Mouse (Mus musculus) kidney, adult 2 months (tissue): ENCODE measurements at regions not wholly inside any gene's neighbourhood (a gene's known extent, or its start where the extent isn't known, plus 50 kb on each side); places are given as distances from the start of the nearest gene placed in this dataset.

Experiments used
- DNase-seq: peaks from one replicate; pipeline ENCODE4 v3.0.0; 2021
- H3K27ac ChIP-seq: fragments of 200-500 bp; 2 replicates; pipeline ENCODE4 v1.5.1; 2012; ENCODE audit warnings: low read depth, low read length, control low read depth, inconsistent platforms; ENCODE audit not compliant: insufficient read depth
- H3K27me3 ChIP-seq: fragments of 200-500 bp; replicated peaks from 2 replicates; pipeline ENCODE4 v1.6.1; 2012; ENCODE audit warnings: mild to moderate bottlenecking, moderate library complexity, low read length, inconsistent platforms; ENCODE audit not compliant: control insufficient read depth, insufficient read depth
- H3K36me3 ChIP-seq: fragments of 200-500 bp; 2 replicates; pipeline ENCODE4 v1.6.1; 2012; ENCODE audit warnings: mild to moderate bottlenecking, moderate library complexity, low read length, inconsistent platforms; ENCODE audit not compliant: control insufficient read depth, insufficient read depth
- H3K4me1 ChIP-seq: fragments of 200-500 bp; 2 replicates; pipeline ENCODE4 v1.6.1; 2011; ENCODE audit warnings: low read length; ENCODE audit not compliant: control insufficient read depth, insufficient read depth
- H3K4me3 ChIP-seq: fragments of 200-500 bp; 2 replicates; pipeline ENCODE4 v1.5.1; 2011; ENCODE audit warnings: mild to moderate bottlenecking, low read depth, low read length, control low read depth; ENCODE audit not compliant: insufficient read depth
- CTCF ChIP-seq: fragments of 200-500 bp; conservative IDR thresholded peaks from 2 replicates; pipeline ENCODE4 v1.5.1; 2011; ENCODE audit warnings: low read depth, mild to moderate bottlenecking, control low read depth, low read length, moderate library complexity, mixed read lengths; ENCODE audit not compliant: insufficient read depth, insufficient read length
- POLR2A ChIP-seq: fragments of 200-500 bp; IDR thresholded peaks from one replicate; pipeline ENCODE4 v1.6.1; 2011; ENCODE audit warnings: low read depth, low read length, control low read depth
- WGBS: fragments of 180-500 bp; shearing (Covaris S2); methylation state at CpG from one replicate; pipeline ENCODE4 v1.1.7; 2018; 5-methylcytosine and 5-hydroxymethylcytosine counted together

DNA sequence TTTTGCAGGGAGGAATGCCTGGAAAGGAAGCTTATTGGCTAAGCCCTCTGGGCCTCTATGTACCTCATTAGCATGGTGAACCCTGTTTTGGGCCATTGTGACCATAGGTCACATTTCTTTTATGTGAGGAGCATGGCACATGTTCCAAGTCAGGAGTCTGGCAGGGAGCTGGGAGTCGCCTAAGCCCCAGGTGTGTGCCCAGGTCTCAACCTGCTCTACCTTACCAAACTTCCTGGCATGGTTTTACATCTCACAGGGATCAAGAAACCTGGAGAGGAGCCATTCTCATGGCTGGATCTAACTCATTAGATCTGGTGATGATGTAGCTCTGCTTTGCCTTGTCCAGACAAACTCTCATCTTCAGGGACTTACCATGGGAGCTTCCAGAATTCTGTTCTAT, 161.0 kb upstream of the Eif4g2 start:
- Histone ChIP-seq H3K27ac (no peak overlapping the region), H3K4me1 (no peaks in the 10 kb centered on the region; the same call in 1 of the 2 replicates), H3K36me3 (no peaks in the 10 kb centered on the region), H3K27me3 (no peaks in the 10 kb centered on the region; the same call in 1 of the 2 replicates), H3K4me3 (no peak overlapping the region)
- WGBS, result 69% methylated on average over 1 of the region's 1 CpGs
- no peak for TF ChIP-seq POLR2A
- TF ChIP-seq CTCF, result no peak
- DNase-seq, result no peak

GRCm38 (mm10) chr7:111242646-111243045, 159.8 kb upstream of the Eif4g2 start:
- no peak overlapping the region for H3K27ac ChIP-seq
- TF ChIP-seq POLR2A (no peak), CTCF (no peak)
- 63% methylated on average over 10 of the region's 10 CpGs for WGBS

GRCm38 (mm10) chr7:111241538-111241937, 158.7 kb upstream of the Eif4g2 start:
- peak; percentile 49 for DNase-seq
- Histone ChIP-seq H3K4me3 (no peak overlapping the region), H3K36me3 (no peaks in the 10 kb centered on the region), H3K4me1 (no peaks in the 10 kb centered on the region; the same call in 1 of the 2 replicates), H3K27ac (no peak overlapping the region), H3K27me3 (no peaks in the 10 kb centered on the region; the same call in 1 of the 2 replicates)
- TF ChIP-seq POLR2A (no peak), CTCF (no peak)
- 36% methylated on average over 4 of the region's 4 CpGs for WGBS

More at GRCm38 (mm10) chr7:111242646-111243045, 159.8 kb upstream of the Eif4g2 start:
- Histone ChIP-seq H3K4me1 (no peaks in the 10 kb centered on the region; the same call in 1 of the 2 replicates), H3K4me3 (no peak overlapping the region), H3K36me3 (no peaks in the 10 kb centered on the region), H3K27me3 (no peaks in the 10 kb centered on the region; the same call in 1 of the 2 replicates)
- no peak for DNase-seq

GRCm38 (mm10) chr7:111240234-111240826, 157.5 kb upstream of the Eif4g2 start:
- Histone ChIP-seq H3K27me3 (no peaks in the 10 kb centered on the region; the same call in 1 of the 2 replicates), H3K4me3 (no peak overlapping the region), H3K36me3 (no peaks in the 10 kb centered on the region), H3K4me1 (no peaks in the 10 kb centered on the region; the same call in 1 of the 2 replicates), H3K27ac (no peak overlapping the region)
- 24% methylated on average over 9 of the region's 9 CpGs for WGBS
- TF ChIP-seq POLR2A, result no peak
- no peak for TF ChIP-seq CTCF
- DNase-seq, result peak; percentile 49

GRCm38 (mm10) chr7:111237819-111238218, 155.0 kb upstream of the Eif4g2 start:
- WGBS, result 57% methylated on average over 9 of the region's 9 CpGs
- DNase-seq, result peak; percentile 60
- H3K4me3 ChIP-seq, result no peak overlapping the region
- no peaks in the 10 kb centered on the region for H3K36me3 ChIP-seq
- H3K27me3 ChIP-seq, result no peaks in the 10 kb centered on the region; the same call in 1 of the 2 replicates
- no peak overlapping the region for H3K27ac ChIP-seq
- no peaks in the 10 kb centered on the region; the same call in 1 of the 2 replicates for H3K4me1 ChIP-seq
- TF ChIP-seq CTCF (no peak), POLR2A (no peak)

DNA sequence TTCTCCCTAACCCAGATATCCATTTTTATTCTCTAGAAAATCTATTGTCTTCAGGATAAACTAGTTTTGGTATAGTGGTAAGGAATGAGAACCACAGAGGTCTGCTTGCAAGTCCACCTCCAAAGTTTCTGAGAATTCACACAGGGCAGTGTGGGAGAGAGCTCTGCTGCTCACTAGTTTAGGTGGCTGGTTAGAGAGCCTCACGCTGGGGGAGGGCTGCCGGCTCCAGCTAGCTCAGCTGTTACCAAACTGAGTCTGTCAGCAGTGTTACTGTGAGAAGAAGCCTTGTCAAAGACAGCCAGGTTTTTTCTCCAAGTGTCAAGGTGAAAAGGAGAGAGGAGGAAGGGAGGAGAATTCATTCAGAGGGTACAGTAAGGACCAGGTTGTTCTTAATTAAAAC, 147.8 kb upstream of the Eif4g2 start:
- 64% methylated on average over 2 of the region's 2 CpGs for WGBS
- H3K27me3 ChIP-seq, result no peaks in the 10 kb centered on the region
- no peak overlapping the region for H3K27ac ChIP-seq
- H3K36me3 ChIP-seq, result no peaks in the 10 kb centered on the region
- H3K4me3 ChIP-seq, result no peak overlapping the region
- TF ChIP-seq CTCF (no peak), POLR2A (no peak)
- no peaks in the 10 kb centered on the region for H3K4me1 ChIP-seq
- DNase-seq, result no peak

- H3K36me3 ChIP-seq, result no peaks in the 10 kb centered on the region
- TF ChIP-seq POLR2A (no peak), CTCF (no peak)
- no peaks in the 10 kb centered on the region for H3K4me1 ChIP-seq
- DNase-seq, result no peak
- H3K27me3 ChIP-seq, result no peaks in the 10 kb centered on the region
- no peak overlapping the region for H3K27ac ChIP-seq
- WGBS, result 79% methylated on average over 3 of the region's 3 CpGs
- no peak overlapping the region for H3K4me3 ChIP-seq
Observed at GRCm38 (mm10) chr7:111227082-111227481, 144.3 kb upstream of the Eif4g2 start.
